Mouse (Mus musculus) thymus, postnatal 4 days (tissue): ENCODE data around the gene Usp48.
"Not testable (repeated sequence)": the region's sequence is repeated elsewhere in the genome, so short reads cannot be mapped to it uniquely, and the experiment has no call there.

ENCODE experiments used
- DNase-seq: peaks from one replicate; pipeline ENCODE4 v3.0.0; 2021

The Usp48 gene

GRCm38 (mm10) chr4:137593601-137594495 is at the start of gene Usp48:
Usp48 (plus strand) TSS chr4:137593755.
- DNase-seq = peak; percentile 100

GRCm38 (mm10) chr4:137545568-137545967 is 48.0 kb upstream of the Usp48 start:
- DNase-seq = no peak

GRCm38 (mm10) chr4:137546003-137546525 is 47.5 kb upstream of the Usp48 start:
- DNase-seq = peak; percentile 72

- no peak for DNase-seq
Observed at GRCm38 (mm10) chr4:137553466-137553865, 40.1 kb upstream of the Usp48 start.

- DNase-seq = no peak
Observed at GRCm38 (mm10) chr4:137556673-137557210, 36.8 kb upstream of the Usp48 start.

GRCm38 (mm10) chr4:137569873-137570272 is 23.7 kb upstream of the Usp48 start:
- DNase-seq = no peak

GRCm38 (mm10) chr4:137574469-137574868 is 19.1 kb upstream of the Usp48 start, which contains the start of gene Ldlrad2:
Ldlrad2 (minus strand) TSS chr4:137574569.
- no peak for DNase-seq

GRCm38 (mm10) chr4:137577486-137577885 is 16.1 kb upstream of the Usp48 start:
- DNase-seq = no peak

- peak; percentile 68 for DNase-seq
Observed at GRCm38 (mm10) chr4:137578181-137578845, 15.2 kb upstream of the Usp48 start.

- no peak for DNase-seq
Observed at GRCm38 (mm10) chr4:137579789-137580188, 13.8 kb upstream of the Usp48 start.

- no peak for DNase-seq
Observed at GRCm38 (mm10) chr4:137580299-137580698, 13.3 kb upstream of the Usp48 start.

- peak; percentile 83 for DNase-seq
Observed at GRCm38 (mm10) chr4:137581815-137582214, 11.7 kb upstream of the Usp48 start.

GRCm38 (mm10) chr4:137589095-137589494 is 4.5 kb upstream of the Usp48 start:
- DNase-seq = not testable (repeated sequence)

GRCm38 (mm10) chr4:137589586-137589985 is 4.0 kb upstream of the Usp48 start:
- no peak for DNase-seq

- DNase-seq = no peak
Observed at GRCm38 (mm10) chr4:137590961-137591360, 2.6 kb upstream of the Usp48 start.

- DNase-seq = peak; percentile 23
Observed at GRCm38 (mm10) chr4:137594496-137595270, 1.1 kb downstream of the Usp48 start.

- no peak for DNase-seq
Observed at GRCm38 (mm10) chr4:137597098-137597630, 3.6 kb downstream of the Usp48 start.

GRCm38 (mm10) chr4:137598577-137598976 is 5.0 kb downstream of the Usp48 start:
- DNase-seq = no peak

- DNase-seq = no peak
Observed at GRCm38 (mm10) chr4:137603449-137604171, 10.1 kb downstream of the Usp48 start.

GRCm38 (mm10) chr4:137607023-137607422 is 13.5 kb downstream of the Usp48 start:
- DNase-seq = no peak

- DNase-seq = no peak
Observed at GRCm38 (mm10) chr4:137609281-137609680, 15.7 kb downstream of the Usp48 start.

GRCm38 (mm10) chr4:137609702-137610101 is 16.1 kb downstream of the Usp48 start:
- peak; percentile 52 for DNase-seq
